Mouse (Mus musculus) liver, adult (tissue): Measurements from ENCODE around the gene Rasgrp1.

ENCODE experiments used
- GATA4 ChIP-seq: IDR thresholded peaks from 2 replicates; pipeline ENCODE4 v1.6.1; 2014; ENCODE audit warnings: mild to moderate bottlenecking, low read length; ENCODE audit not compliant: insufficient replicate concordance

Rasgrp1 gene

DNA sequence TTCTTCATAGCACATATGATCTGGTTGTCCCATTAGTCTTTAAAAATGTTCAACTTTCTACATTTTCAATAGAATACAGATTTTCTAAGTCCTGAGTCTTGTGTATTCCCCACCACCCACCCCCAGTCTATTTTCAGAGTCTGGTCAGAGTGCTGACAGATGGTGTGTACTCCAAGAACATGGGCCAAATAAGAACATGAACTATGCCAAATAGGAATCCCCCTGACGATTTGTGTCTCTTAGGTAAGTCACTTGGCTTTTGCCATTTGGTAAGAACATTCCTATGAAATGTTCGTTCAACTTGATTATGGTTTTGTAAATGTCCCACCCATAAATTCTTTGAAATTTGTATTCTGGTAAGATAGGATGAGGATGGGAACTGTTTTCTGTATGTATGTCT is 33.8 kb downstream of the Rasgrp1 start:
- no peak for TF ChIP-seq GATA4

DNA sequence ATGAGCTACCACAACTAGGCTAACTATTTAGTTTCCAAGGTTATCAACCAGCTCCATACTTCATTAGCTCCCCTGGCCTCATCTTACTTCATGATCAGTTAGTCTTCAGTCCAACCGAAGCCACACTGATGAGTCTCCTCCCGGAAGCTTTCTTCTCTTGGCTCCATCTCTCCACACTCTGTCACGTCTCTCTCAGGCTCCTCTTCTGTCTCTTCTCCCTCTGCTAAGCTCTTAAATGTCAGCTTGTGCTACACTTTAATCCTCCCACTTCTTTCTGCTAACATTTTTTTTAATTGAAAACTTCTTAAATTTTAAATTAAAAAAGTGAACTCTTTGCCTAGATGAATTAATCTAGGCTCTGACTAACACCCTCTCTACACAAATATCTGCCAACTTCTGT is 34.8 kb downstream of the Rasgrp1 start:
- TF ChIP-seq GATA4, result no peak

DNA sequence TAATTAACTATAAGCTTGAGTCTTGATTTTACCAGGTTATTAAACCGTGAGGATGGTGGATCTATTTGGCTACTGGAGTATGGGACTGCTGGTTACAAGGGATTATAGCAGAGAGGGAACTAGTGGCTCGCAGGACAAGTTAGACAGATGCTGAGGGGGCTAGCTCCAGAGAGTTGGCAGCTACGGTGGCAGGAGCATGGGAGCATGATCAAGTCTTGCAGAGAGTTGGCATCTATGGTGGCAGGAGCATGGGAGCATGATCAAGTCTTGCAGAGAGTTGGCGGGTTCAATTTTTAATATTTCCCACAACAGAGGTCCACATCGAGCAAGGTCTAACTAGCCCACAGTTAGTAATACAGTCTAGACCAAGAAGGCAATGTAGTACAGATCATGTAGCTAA is 37.9 kb downstream of the Rasgrp1 start:
- no peak for TF ChIP-seq GATA4

- TF ChIP-seq GATA4, result no peak
Observed at GRCm38 (mm10) chr2:117303391-117304350, 39.1 kb downstream of the Rasgrp1 start.

GRCm38 (mm10) chr2:117299596-117300448 is 43.0 kb downstream of the Rasgrp1 start:
- no peak for TF ChIP-seq GATA4

DNA sequence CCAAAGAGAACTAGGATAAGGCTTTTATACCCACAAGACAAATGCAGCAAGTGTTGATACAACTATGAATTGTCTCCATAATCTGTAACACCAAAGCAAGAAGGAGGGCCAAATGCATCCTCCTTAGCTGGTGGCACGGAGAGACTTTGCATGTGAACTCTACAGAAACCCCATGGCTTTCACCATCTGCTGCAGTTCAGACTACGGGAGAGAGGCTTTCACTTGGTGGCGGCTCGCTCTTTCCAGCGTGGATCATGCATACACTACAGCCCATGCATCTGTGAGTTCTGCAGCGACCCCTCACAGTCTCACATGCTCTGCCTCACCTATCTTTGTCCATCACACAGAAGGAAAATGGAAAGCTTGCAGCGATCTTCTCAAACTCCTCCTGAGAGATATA is 54.5 kb downstream of the Rasgrp1 start:
- TF ChIP-seq GATA4, result no peak

GRCm38 (mm10) chr2:117263786-117264408 is 78.9 kb downstream of the Rasgrp1 start:
- no peak for TF ChIP-seq GATA4

GRCm38 (mm10) chr2:117262184-117262583 is 80.6 kb downstream of the Rasgrp1 start:
- TF ChIP-seq GATA4, result no peak

- no peak for TF ChIP-seq GATA4
Observed at GRCm38 (mm10) chr2:117257617-117258016, 85.2 kb downstream of the Rasgrp1 start.

- TF ChIP-seq GATA4, result no peak
Observed at GRCm38 (mm10) chr2:117255415-117255814, 87.4 kb downstream of the Rasgrp1 start.

DNA sequence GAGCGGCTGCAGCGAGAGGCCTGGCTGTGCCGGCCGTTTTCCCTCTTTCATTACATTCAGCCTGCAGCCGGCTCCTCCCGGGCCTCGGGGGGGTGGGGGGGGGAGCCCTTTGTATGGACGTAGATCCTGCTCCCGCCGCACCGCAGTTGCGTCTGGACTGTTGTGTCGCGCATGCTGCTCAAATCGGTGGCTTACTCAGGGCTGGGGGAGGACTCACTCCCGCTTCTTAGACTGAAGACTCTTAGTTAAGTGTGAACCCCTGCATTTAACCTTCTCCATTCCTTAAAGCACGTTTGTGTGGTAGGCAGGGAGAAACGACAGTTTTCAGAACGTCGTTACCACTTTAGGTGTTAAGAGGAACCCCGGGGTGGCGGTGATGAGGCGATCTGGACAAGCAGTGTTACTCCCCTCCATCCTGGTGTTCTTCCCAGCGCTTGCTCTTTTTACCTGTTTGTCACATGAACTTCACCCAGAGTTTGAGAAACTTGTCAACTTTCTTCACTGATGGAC is 92.7 kb downstream of the Rasgrp1 start:
- TF ChIP-seq GATA4, result no peak

GRCm38 (mm10) chr2:117249255-117250000 is 93.4 kb downstream of the Rasgrp1 start, which contains the start of gene Fam98b:
Gene Fam98b, plus strand, starts transcription at chr2:117249739.
- no peak for TF ChIP-seq GATA4

DNA sequence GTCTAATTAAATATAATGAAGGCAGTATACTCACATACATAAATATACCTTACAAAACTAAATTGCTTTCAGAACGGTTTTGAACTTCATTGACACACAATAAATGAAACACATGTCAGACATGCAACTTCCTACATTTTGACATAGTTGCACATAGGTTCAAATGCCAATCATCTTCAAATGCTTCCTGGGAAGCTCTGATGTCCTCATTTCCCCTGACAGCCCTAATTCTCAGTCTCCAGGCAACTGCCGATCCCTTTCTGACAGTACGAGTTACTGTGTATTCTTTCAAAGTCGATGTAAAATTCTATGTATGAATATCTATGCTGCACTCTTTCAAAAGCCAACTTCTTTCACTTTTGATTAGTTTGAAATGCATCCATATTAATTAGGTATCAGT is 100.8 kb downstream of the Rasgrp1 start:
- no peak for TF ChIP-seq GATA4

GRCm38 (mm10) chr2:117231257-117231656 is 111.5 kb downstream of the Rasgrp1 start:
- TF ChIP-seq GATA4, result no peak
